Mouse (Mus musculus): ENCODE measurements around the gene Aff4.
A peak's percentile ranks its signal among the peaks of the same experiment; 100 is the strongest.

Gene Aff4

GRCm38 (mm10) chr11:53460192-53460591 lies 109.6 kb downstream of the Aff4 start:
- DNase-seq (ENCODE audit: low spot score in 2 of 2) = no peak

- DNase-seq (ENCODE audit: low spot score in 2 of 2) = no peak
Measured at GRCm38 (mm10) chr11:53461727-53462126, 111.1 kb downstream of the Aff4 start.

GRCm38 (mm10) chr11:53463551-53464424 lies 113.2 kb downstream of the Aff4 start:
- DNase-seq (ENCODE audit: low spot score in 2 of 2) = no peak

DNA sequence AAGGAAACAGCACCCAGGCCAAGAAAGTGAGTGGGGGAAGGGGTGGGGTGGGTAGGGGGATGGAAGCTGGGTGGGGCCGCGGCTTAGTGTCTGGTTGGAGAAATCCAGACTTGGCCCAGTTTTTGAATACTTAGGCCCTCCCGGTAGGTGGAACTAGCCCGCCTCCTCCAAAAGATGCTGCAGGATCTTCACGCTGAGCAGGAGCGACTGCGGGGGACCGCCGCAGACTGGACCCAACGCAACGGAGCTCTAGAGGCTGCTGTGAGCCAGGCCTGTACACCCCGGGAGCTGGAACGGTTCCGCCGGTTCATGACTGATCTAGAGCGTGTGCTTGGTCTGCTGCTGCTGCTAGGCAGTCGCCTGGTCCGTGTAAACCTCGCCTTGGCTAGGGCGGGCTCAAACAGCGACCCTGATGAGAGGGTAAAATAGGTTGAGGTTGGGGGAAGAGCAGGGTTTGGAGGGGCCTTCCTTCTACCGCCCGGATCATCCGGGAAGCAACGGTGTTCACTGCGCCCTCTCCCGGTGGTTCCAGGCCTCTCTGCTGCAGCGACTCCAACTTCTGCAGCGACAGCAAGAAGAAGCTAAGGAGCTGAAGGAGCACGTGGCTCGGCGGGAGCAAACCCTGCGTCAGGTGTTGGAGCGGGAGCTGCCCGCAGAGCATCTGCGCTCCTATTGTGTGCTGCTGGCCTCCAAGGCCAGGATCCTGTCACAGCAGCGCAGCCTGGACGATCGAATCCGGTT lies 115.8 kb downstream of the Aff4 start:
- DNase-seq (ENCODE audit: low spot score in 2 of 2) = no peak

- no peak for DNase-seq (ENCODE audit: low spot score in 2 of 2)
Measured at GRCm38 (mm10) chr11:53469294-53469967, 118.8 kb downstream of the Aff4 start.

- peak; percentile 74 to 79 for DNase-seq (ENCODE audit: low spot score in 2 of 2)
Measured at GRCm38 (mm10) chr11:53469968-53470695, 119.5 kb downstream of the Aff4 start, which contains the start of gene Gm9837. Gene Gm9837, minus strand, starts transcription at chr11:53470479.
